Mouse (Mus musculus) CH12.LX (cell line): ENCODE results near the gene C1ql1. TPM values are rescaled to one million over a fixed set of nuclear protein-coding genes. Genes with fewer than 3 reads are reported as not detected.
A peak's percentile ranks its signal among the peaks of the same experiment; 100 is the strongest.

ENCODE experiments used
- DNase-seq: peaks from one replicate; pipeline ENCODE4 v3.0.0-alpha.2; 2013; ENCODE audit errors: extremely low read depth
- H3K27ac ChIP-seq: 2 replicates; pipeline ENCODE4 v1.5.1; 2012; ENCODE audit warnings: low read depth, mild to moderate bottlenecking, control low read depth, moderate library complexity; ENCODE audit not compliant: insufficient read depth
- H3K27me3 ChIP-seq: replicated peaks from 2 replicates; pipeline ENCODE3; 2012; ENCODE audit warnings: inconsistent platforms
- H3K36me3 ChIP-seq, 2 experiments: replicated peaks in 1 of 2; 2 replicates each; pipeline versions ENCODE3 to v1.6.1; 2012; ENCODE audit warnings: inconsistent platforms in 1 of 2, low read length in 1 of 2, mild to moderate bottlenecking in 1 of 2, mixed read lengths in 1 of 2, moderate library complexity in 1 of 2; ENCODE audit not compliant: control insufficient read depth in 1 of 2, insufficient read depth in 1 of 2
- H3K4me1 ChIP-seq, 2 experiments: 2 replicates each; pipeline ENCODE4 v1.6.1; 2012; ENCODE audit warnings: inconsistent platforms in 1 of 2, moderate library complexity in 1 of 2; ENCODE audit not compliant: insufficient read depth in 2 of 2, control insufficient read depth in 1 of 2
- H3K4me2 ChIP-seq: 2 replicates; pipeline ENCODE4 v1.6.1; 2012; ENCODE audit warnings: low read depth, mild to moderate bottlenecking, control low read depth; ENCODE audit not compliant: poor library complexity, insufficient read depth, severe bottlenecking
- H3K4me3 ChIP-seq, 3 experiments: fragments of 150-350 bp in 1 of 3; sonication (generic) in 1 of 3; replicated peaks in 1 of 3; 2 replicates each; pipeline versions ENCODE3 to v1.5.1; 2011 to 2012; ENCODE audit warnings: low read depth in 2 of 3, low read length in 2 of 3, mild to moderate bottlenecking in 2 of 3, moderate library complexity in 2 of 3, control low read depth in 1 of 3, improper control_type of control experiment in 1 of 3, inconsistent platforms in 1 of 3, mixed read lengths in 1 of 3; ENCODE audit not compliant: poor library complexity in 1 of 3
- H3K79me2 ChIP-seq: replicated peaks from 2 replicates; pipeline ENCODE4 v1.6.1; 2012; ENCODE audit warnings: mild to moderate bottlenecking, moderate library complexity; ENCODE audit not compliant: control insufficient read depth, poor library complexity, insufficient read depth, severe bottlenecking; ENCODE audit errors: extremely low read depth
- H3K9ac ChIP-seq: 2 replicates; pipeline ENCODE4 v1.6.1; 2012; ENCODE audit warnings: low read depth, mild to moderate bottlenecking, control low read depth, moderate library complexity; ENCODE audit not compliant: insufficient read depth
- H3K9me3 ChIP-seq: replicated peaks from 2 replicates; pipeline ENCODE3; 2012; ENCODE audit warnings: low read length, inconsistent platforms, mixed read lengths
- BHLHE40 ChIP-seq: IDR thresholded peaks from 2 replicates; pipeline ENCODE4 v1.6.1; 2011; ENCODE audit warnings: mild to moderate bottlenecking, low read depth, low read length, improper control_type of control experiment
- CTCF ChIP-seq, 2 experiments: IDR thresholded peaks in 1 of 2; conservative IDR thresholded peaks in 1 of 2; 2 replicates each; pipeline ENCODE4 v1.5.1; 2011 to 2012; ENCODE audit warnings: low read depth in 2 of 2, low read length in 2 of 2, improper control_type of control experiment in 1 of 2, inconsistent platforms in 1 of 2, mild to moderate bottlenecking in 1 of 2, moderate library complexity in 1 of 2
- ELF1 ChIP-seq: IDR thresholded peaks from 2 replicates; pipeline ENCODE4 v1.6.1; 2014; ENCODE audit warnings: low read depth, mild to moderate bottlenecking, inconsistent platforms, low read length, improper control_type of control experiment
- HCFC1 ChIP-seq: IDR thresholded peaks from 2 replicates; pipeline ENCODE4 v1.6.1; 2012; ENCODE audit warnings: low read depth, mild to moderate bottlenecking, inconsistent platforms, low read length, improper control_type of control experiment
- MAZ ChIP-seq: IDR thresholded peaks from 2 replicates; pipeline ENCODE4 v1.6.1; 2012; ENCODE audit warnings: low read depth, mild to moderate bottlenecking, inconsistent platforms, low read length, improper control_type of control experiment, moderate library complexity
- MYC ChIP-seq: IDR thresholded peaks from 2 replicates; pipeline ENCODE4 v1.6.1; 2011; ENCODE audit warnings: low read depth, mild to moderate bottlenecking, improper control_type of control experiment, low read length
- PAX5 ChIP-seq: IDR thresholded peaks from 2 replicates; pipeline ENCODE4 v1.6.1; 2012; ENCODE audit warnings: low read length, inconsistent platforms, mixed read lengths
- POLR2AphosphoS2 ChIP-seq: IDR thresholded peaks from 2 replicates; pipeline ENCODE4 v1.6.1; 2011; ENCODE audit warnings: low read depth, low read length, improper control_type of control experiment
- RAD21 ChIP-seq: IDR thresholded peaks from 2 replicates; pipeline ENCODE4 v1.6.1; 2011; ENCODE audit warnings: low read depth, mild to moderate bottlenecking, low read length, improper control_type of control experiment, moderate library complexity
- RCOR1 ChIP-seq: conservative IDR thresholded peaks from 2 replicates; pipeline ENCODE4 v1.6.1; 2012; ENCODE audit warnings: low read depth, mild to moderate bottlenecking, inconsistent platforms, low read length, improper control_type of control experiment
- SMC3 ChIP-seq: IDR thresholded peaks from 2 replicates; pipeline ENCODE4 v1.6.1; 2011; ENCODE audit warnings: low read depth, low read length, improper control_type of control experiment
- UBTF ChIP-seq: IDR thresholded peaks from 2 replicates; pipeline ENCODE4 v1.6.1; 2012; ENCODE audit warnings: low read depth, mild to moderate bottlenecking, inconsistent platforms, low read length, improper control_type of control experiment, moderate library complexity
- USF2 ChIP-seq: conservative IDR thresholded peaks from 2 replicates; pipeline ENCODE4 v1.6.1; 2011; ENCODE audit warnings: low read depth, low read length, improper control_type of control experiment
- ZC3H11A ChIP-seq: IDR thresholded peaks from 2 replicates; pipeline ENCODE4 v1.6.1; 2012; ENCODE audit warnings: low read depth, mild to moderate bottlenecking, inconsistent platforms, low read length, improper control_type of control experiment
- ZMIZ1 ChIP-seq: IDR thresholded peaks from 2 replicates; pipeline ENCODE4 v1.6.1; 2012; ENCODE audit warnings: low read depth, mild to moderate bottlenecking, inconsistent platforms, low read length, improper control_type of control experiment
- dilution Hi-C: fragments of 300-500 bp; cut with MboI; formaldehyde crosslinking; loops from 2 replicates; pipeline ENCODE4 v1.14.3; 2020; ENCODE audit warnings: low sequenced_read_pairs; ENCODE audit not compliant: extremely low pct_unique_long_range_greater_than_20kb, extremely low pct_ligation_motif_present
- in situ Hi-C: fragments of 300-500 bp; cut with MboI; formaldehyde crosslinking; loops from 3 replicates; pipeline ENCODE4 v1.14.3; 2019; ENCODE audit warnings: low sequenced_read_pairs, low pct_ligation_motif_present, low pct_unique_long_range_greater_than_20kb, mixed read lengths
- polyA plus RNA-seq: library from polyadenylated mRNA; unstranded; fragments of >175 nt; gene quantifications from 2 replicates; pipeline ENCODE4 v1.2.1, GENCODE M21; 2012; ENCODE audit warnings: low read depth; ENCODE audit not compliant: insufficient read length
- total RNA-seq, 2 experiments: library from RNA; depleted of rRNA; stranded (reverse); fragments of 300-350 nt in 1 of 2; fragments of >200 nt in 1 of 2; gene quantifications; 2 replicates each; pipeline ENCODE4 v1.2.3; 2012 to 2014

The C1ql1 gene
- total and polyA plus RNA-seq, 3 experiments, result not detected

DNA sequence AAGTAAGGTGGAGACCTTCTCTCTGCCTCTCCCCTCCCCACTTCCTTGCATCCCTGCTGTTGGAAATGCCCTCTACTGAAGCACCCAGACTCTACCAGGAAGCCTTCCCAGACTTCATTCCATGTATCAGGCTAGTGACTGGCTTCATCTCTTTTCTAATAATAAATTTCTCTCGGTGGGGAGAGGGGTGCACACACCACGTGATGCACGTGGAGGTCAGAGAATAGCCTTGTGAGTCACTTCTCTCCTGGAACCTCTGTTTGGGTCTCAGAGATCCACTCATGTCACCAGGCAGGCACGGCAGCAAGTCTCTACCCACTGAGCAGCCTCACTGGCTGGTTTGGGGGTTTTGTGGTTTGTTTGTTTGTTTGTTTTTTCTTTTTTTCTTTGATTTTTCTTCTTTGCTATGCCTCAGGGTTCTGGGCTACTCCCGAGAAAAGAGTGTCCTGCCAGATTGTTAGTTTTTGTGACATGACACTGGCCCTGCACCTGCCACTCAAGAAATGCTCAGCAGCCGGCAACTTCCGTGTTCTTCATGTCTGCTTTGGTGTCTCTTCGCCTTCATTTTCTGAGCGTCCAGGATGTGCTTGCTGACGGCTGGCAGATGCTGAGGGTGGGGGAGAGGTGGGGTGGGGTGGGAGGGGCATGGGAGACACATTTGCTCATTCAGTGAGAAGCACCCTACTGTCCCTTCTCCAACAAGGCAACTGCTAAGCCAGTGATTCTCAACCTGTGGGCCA lies 34.8 kb upstream of the C1ql1 start:
- TF ChIP-seq SMC3, result no peak
- 0 out of 2 replicates have a peak, but pooled peaks have one; percentile 11 for TF ChIP-seq ELF1
- TF ChIP-seq RAD21, result no peak
- peak; percentile 39; the same call in 1 of the 2 replicates for TF ChIP-seq BHLHE40
- no peak for TF ChIP-seq UBTF
- no peak for TF ChIP-seq MAZ
- no peak for TF ChIP-seq CTCF (conservative IDR thresholded peaks at IDR 0.05 in 1 of 2, IDR thresholded peaks at IDR 0.05 in 1 of 2; ENCODE audit: low read depth in 2 of 2, low read length in 2 of 2)
- TF ChIP-seq POLR2AphosphoS2, result no peak
- no peak for TF ChIP-seq PAX5
- no peak for TF ChIP-seq USF2
- TF ChIP-seq RCOR1, result no peak
- no peak for TF ChIP-seq ZC3H11A
- no peak for TF ChIP-seq ZMIZ1
- TF ChIP-seq MYC, result no peak
- Histone ChIP-seq H3K79me2 (no peaks in the 10 kb centered on the region), H3K27me3 (peaks cover 61% of the 10 kb centered on the region), H3K9ac (no peak overlapping the region), H3K4me1 (0 out of 4 replicates have a peak, but pooled peaks cover 2 to 5% of the 10 kb centered on the region in 2 experiments), H3K36me3 (no peaks in the 10 kb centered on the region), H3K4me2 (no peak overlapping the region), H3K4me3 (no peak overlapping the region), H3K9me3 (peaks cover 5% of the 10 kb centered on the region), H3K27ac (no peak overlapping the region)
- dilution Hi-C loops (no loop called here), in situ Hi-C loops (no loop called here)
- no peak for DNase-seq

DNA sequence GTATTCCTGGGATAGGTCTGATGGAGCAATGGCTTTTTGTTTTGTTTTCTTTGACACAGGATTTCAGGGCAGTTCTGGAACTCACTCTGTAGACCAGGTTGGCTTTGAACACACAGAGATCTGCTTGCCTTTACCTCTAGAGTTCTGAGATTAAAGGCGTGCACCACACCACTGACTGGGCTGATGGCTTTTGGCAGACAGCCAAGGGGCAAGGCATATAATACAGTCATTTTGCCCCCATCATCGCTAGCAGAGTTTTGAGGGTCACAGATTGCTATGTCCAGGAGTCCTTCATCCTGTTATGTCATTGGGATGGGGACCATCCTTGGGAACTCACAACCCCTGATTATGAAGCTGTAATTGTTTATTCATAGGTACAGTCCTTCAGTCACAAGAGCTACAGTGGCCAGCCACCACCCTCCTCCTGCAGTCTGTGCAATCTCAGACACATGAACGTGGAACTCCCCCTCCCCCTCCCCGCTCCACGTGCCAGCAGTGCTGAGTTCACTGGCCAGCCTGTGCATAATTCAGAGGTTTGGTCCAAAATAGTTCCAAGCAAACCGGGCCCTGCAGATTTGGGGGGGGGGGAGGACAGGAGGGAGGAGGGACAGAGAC lies 31.7 kb upstream of the C1ql1 start:
- Histone ChIP-seq H3K27me3 (peaks cover 56% of the 10 kb centered on the region), H3K4me2 (no peak overlapping the region), H3K9ac (no peak overlapping the region), H3K4me1 (0 out of 4 replicates have a peak, but pooled peaks cover 2 to 5% of the 10 kb centered on the region in 2 experiments), H3K36me3 (no peaks in the 10 kb centered on the region), H3K9me3 (peaks cover 2% of the 10 kb centered on the region), H3K79me2 (no peaks in the 10 kb centered on the region), H3K4me3 (no peak overlapping the region), H3K27ac (no peak overlapping the region)
- DNase-seq, result no peak
- TF ChIP-seq HCFC1 (no peak), BHLHE40 (peak; percentile 68)
- in situ Hi-C loops (no loop called here), dilution Hi-C loops (no loop called here)
